Mouse (Mus musculus): ENCODE measurements around the gene Gm48551. TPM values are rescaled to one million over a fixed set of nuclear protein-coding genes. Genes with fewer than 3 reads are reported as not detected.

The Gm48551 gene
- polyA plus RNA-seq, 1 experiment from 2014 or later, result 3.6 TPM

DNA sequence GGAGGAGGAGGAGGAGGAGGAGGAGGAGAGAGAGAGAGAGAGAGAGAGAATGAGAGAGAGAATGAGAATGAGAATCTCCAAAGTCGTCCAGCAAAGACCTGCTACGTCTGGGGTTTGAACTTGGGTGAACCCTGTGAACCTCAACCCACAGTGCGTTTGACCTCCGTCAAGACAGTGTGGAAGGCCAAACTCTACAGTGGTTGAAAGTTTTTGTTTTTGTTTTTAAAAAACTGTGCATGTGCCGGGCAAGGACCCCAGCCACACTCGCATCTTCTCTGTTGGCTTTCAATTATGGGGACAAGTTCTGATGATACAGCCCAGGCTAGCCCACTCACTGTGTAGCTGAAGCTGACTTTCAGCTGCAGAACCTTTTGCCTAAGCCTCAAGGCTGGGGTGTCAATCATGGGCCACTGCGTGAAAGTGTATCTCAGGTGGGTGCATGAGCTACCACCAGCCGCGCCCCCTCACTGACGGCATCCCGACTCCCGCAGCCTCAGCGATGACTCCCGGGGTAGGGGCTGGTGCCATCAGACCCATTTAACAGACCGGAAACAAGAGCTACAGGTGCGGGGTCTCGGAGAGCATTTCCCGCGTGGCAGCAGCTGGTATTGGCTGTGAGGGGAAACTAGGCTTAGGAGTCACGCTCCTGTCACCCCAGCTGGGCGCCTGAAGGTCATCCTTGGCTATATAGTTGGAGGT is 48.1 kb downstream of the Gm48551 start:
- WGBS, result 58% methylated on average over 21 of the region's 21 CpGs
- H3K27me3 ChIP-seq (replicated peaks; ENCODE audit: control insufficient read depth, insufficient read depth, low read length), result 0 out of 2 replicates have a peak, but pooled peaks cover 8% of the 10 kb centered on the region
- no peak overlapping the region for H3K9ac ChIP-seq (ENCODE audit: low read length)
- H3K36me3 ChIP-seq (ENCODE audit: control insufficient read depth, insufficient read depth, low read length), result no peaks in the 10 kb centered on the region
- H3K27ac ChIP-seq (ENCODE audit: low read depth, low read length), result peak overlapping the region; percentile 41; the same call in 1 of the 2 replicates
- no peaks in the 10 kb centered on the region for H3K9me3 ChIP-seq (replicated peaks; ENCODE audit: control insufficient read depth, low read length)
- DNase-seq (ENCODE audit: low spot score) (no peak), ATAC-seq (peak; percentile 4; the same call in 1 of the 2 replicates)
- H3K4me2 ChIP-seq (ENCODE audit: low read length), result peak overlapping the region; percentile 41
- H3K4me1 ChIP-seq (ENCODE audit: control insufficient read depth, insufficient read depth, low read length), result peaks cover 19% of the 10 kb centered on the region
- peak overlapping the region; percentile 3; the same call in 1 of the 2 replicates for H3K4me3 ChIP-seq (ENCODE audit: low read depth, low read length)

DNA sequence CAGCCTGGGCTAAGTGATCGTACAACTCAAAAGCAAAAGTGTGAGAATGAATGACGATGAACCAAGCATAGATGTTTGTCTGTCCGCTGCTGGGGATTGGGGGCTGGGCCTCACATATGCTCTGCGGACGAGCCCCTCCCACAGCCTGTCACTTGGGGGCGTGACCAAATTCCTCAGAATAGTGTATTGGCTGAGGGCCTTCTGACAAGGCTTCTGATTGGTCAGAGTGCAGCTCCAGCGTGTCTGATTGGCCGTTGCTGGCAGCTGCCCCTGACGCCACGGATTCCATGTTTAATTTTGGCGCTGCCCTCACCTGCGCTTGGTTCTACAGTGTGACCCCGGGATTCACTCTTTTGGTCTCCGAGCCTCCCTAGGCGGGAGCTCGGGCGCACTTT is 48.6 kb downstream of the Gm48551 start:
- H3K36me3 ChIP-seq (ENCODE audit: control insufficient read depth, insufficient read depth, low read length), result no peaks in the 10 kb centered on the region
- DNase-seq (ENCODE audit: low spot score) (peak; percentile 99), ATAC-seq (peak; percentile 83)
- WGBS, result 4% methylated on average over 17 of the region's 17 CpGs
- peaks cover 19% of the 10 kb centered on the region for H3K4me1 ChIP-seq (ENCODE audit: control insufficient read depth, insufficient read depth, low read length)
- H3K27me3 ChIP-seq (replicated peaks; ENCODE audit: control insufficient read depth, insufficient read depth, low read length), result 0 out of 2 replicates have a peak, but pooled peaks cover 6% of the 10 kb centered on the region
- peak overlapping the region; percentile 3 for H3K4me3 ChIP-seq (ENCODE audit: low read depth, low read length)
- peak overlapping the region; percentile 25; the same call in 1 of the 2 replicates for H3K9ac ChIP-seq (ENCODE audit: low read length)
- H3K27ac ChIP-seq (ENCODE audit: low read depth, low read length), result no peak overlapping the region; the same call in 1 of the 2 replicates
- no peaks in the 10 kb centered on the region for H3K9me3 ChIP-seq (replicated peaks; ENCODE audit: control insufficient read depth, low read length)
- H3K4me2 ChIP-seq (ENCODE audit: low read length), result peak overlapping the region; percentile 41

DNA sequence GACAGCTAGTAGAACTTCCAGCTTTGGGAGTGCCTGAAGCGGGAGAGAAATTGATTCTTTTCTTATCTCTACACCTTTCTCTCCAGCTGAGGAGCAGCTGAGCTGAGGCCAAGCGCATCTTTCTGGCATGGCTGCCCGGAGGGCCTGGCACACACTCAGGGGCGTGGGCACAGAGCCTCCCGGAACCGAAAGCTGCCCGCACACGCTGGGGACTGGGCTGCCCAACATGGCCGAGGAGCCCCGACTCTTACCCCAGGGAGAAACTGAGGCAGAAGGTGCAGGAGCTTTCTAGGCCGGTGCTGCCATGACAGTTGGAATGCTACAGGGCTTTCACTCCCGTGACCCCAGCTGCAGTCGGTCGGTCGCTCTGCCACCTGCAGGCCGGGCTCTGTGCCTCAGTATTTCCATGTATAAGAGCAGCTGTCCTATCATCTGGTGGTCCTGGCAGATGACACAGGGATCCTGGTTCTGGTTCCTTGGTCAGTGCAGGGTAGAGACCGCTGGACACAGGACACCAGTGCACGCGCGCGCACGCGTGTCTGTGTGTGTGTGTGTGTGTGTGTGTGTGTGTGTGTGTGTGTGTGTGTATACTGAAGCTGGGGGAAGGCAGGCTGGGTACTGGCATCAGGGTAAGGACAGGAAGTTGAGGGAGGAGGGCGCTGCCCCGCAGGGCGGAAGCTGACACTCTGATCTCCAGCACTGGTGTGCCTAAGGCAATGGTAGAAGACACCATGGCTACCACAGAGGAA is 49.4 kb downstream of the Gm48551 start:
- Histone ChIP-seq H3K4me1 (ENCODE audit: control insufficient read depth, insufficient read depth, low read length) (peaks cover 19% of the 10 kb centered on the region), H3K36me3 (ENCODE audit: control insufficient read depth, insufficient read depth, low read length) (no peaks in the 10 kb centered on the region), H3K9me3 (replicated peaks; ENCODE audit: control insufficient read depth, low read length) (no peaks in the 10 kb centered on the region), H3K4me2 (ENCODE audit: low read length) (no peak overlapping the region; the same call in 1 of the 2 replicates), H3K27ac (ENCODE audit: low read depth, low read length) (no peak overlapping the region), H3K9ac (ENCODE audit: low read length) (no peak overlapping the region), H3K4me3 (ENCODE audit: low read depth, low read length) (no peak overlapping the region), H3K27me3 (replicated peaks; ENCODE audit: control insufficient read depth, insufficient read depth, low read length) (no peaks in the 10 kb centered on the region)
- 82% methylated on average over 26 of the region's 26 CpGs for WGBS
- DNase-seq (ENCODE audit: low spot score), result no peak
- ATAC-seq, result no peak

DNA sequence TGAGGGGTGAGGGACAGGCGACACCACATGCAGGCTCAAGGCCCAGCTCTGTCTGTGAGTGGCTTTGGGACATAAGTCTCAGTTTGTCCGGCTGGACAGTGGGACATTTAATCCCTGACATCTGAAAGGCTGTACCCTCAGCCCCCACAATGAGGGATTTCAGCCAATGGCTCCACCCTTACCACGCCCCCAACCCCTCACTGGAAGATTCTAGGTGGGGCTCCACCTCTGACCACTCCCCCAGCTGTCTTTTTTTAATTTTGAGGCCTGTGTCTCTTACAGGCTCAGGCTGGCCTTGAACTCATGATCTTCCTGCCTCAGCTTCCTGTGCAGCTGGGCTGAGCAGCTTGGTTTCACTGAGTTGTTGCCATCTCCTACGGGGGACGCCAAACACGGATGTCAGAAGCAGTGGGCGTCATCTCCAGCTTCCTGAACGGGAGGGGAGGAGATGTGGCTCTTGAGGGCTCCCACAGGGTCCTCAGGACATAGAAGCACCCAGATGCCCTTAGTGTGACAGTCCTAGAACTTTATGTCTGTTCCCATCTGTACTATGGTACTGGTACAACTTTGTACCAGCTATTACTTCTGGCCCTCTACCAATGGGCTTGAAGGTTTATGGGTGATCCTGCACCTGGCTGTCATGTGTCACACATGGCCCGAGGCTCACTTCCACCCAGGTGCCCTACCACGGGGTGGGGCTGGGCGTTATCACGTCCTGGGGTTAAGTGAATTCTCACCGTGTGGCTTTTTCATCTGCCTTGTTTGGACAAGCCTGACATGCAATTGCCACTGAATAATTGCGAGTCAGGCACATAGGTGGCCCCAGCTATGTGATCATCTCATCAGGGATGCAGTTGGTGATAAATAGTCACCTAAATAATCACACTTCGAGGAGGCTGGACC is 50.3 kb downstream of the Gm48551 start:
- 69% methylated on average over 15 of the region's 15 CpGs for WGBS
- Histone ChIP-seq H3K36me3 (ENCODE audit: control insufficient read depth, insufficient read depth, low read length) (no peaks in the 10 kb centered on the region), H3K9me3 (replicated peaks; ENCODE audit: control insufficient read depth, low read length) (no peaks in the 10 kb centered on the region), H3K27ac (ENCODE audit: low read depth, low read length) (peak overlapping the region; percentile 59; the same call in 1 of the 2 replicates), H3K4me2 (ENCODE audit: low read length) (no peak overlapping the region), H3K27me3 (replicated peaks; ENCODE audit: control insufficient read depth, insufficient read depth, low read length) (no peaks in the 10 kb centered on the region), H3K4me1 (ENCODE audit: control insufficient read depth, insufficient read depth, low read length) (peaks cover 18% of the 10 kb centered on the region), H3K9ac (ENCODE audit: low read length) (no peak overlapping the region), H3K4me3 (ENCODE audit: low read depth, low read length) (no peak overlapping the region)
- DNase-seq (ENCODE audit: low spot score), result no peak
- ATAC-seq, result no peak

- no peak overlapping the region for H3K9ac ChIP-seq (ENCODE audit: low read length)
- H3K4me3 ChIP-seq (ENCODE audit: low read depth, low read length), result no peak overlapping the region
- H3K27ac ChIP-seq (ENCODE audit: low read depth, low read length), result peak overlapping the region; percentile 59; the same call in 1 of the 2 replicates
- no peaks in the 10 kb centered on the region for H3K27me3 ChIP-seq (replicated peaks; ENCODE audit: control insufficient read depth, insufficient read depth, low read length)
- 51% methylated on average over 3 of the region's 3 CpGs for WGBS
- no peaks in the 10 kb centered on the region for H3K9me3 ChIP-seq (replicated peaks; ENCODE audit: control insufficient read depth, low read length)
- H3K4me1 ChIP-seq (ENCODE audit: control insufficient read depth, insufficient read depth, low read length), result peaks cover 17% of the 10 kb centered on the region
- H3K36me3 ChIP-seq (ENCODE audit: control insufficient read depth, insufficient read depth, low read length), result no peaks in the 10 kb centered on the region
- no peak overlapping the region for H3K4me2 ChIP-seq (ENCODE audit: low read length)
- DNase-seq (ENCODE audit: low spot score) (peak; percentile 88), ATAC-seq (no peak)
These were observed 51.2 kb downstream of the Gm48551 start for GRCm38 (mm10) chr10:81435436-81435835.

DNA sequence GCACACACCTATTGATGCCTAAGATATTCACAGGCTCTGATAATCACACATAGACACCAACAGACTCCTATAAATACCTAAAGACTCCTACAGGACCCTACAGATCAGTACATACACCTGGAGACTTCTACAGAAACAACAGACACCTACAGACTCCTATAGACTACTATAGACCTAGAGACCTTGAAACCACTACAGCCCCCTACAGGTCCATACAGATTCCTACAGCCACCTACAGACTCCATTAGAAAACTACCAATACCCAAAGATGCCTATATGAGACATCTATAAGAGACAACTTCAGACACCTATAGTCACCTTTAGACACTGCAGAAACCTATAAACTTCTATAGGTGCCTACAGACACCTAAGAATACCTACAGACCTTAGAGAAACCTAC is 56.8 kb downstream of the Gm48551 start:
- no peak overlapping the region for H3K4me2 ChIP-seq (ENCODE audit: low read length)
- H3K9ac ChIP-seq (ENCODE audit: low read length), result no peak overlapping the region
- no peaks in the 10 kb centered on the region for H3K4me1 ChIP-seq (ENCODE audit: control insufficient read depth, insufficient read depth, low read length)
- DNase-seq (ENCODE audit: low spot score), result no peak
- no peaks in the 10 kb centered on the region for H3K9me3 ChIP-seq (replicated peaks; ENCODE audit: control insufficient read depth, low read length)
- H3K27me3 ChIP-seq (replicated peaks; ENCODE audit: control insufficient read depth, insufficient read depth, low read length), result no peaks in the 10 kb centered on the region
- H3K4me3 ChIP-seq (ENCODE audit: low read depth, low read length), result no peak overlapping the region
- no peak for ATAC-seq
- no peak overlapping the region for H3K27ac ChIP-seq (ENCODE audit: low read depth, low read length)
- H3K36me3 ChIP-seq (ENCODE audit: control insufficient read depth, insufficient read depth, low read length), result no peaks in the 10 kb centered on the region

Small RNA genes lying within 50 kb of the gene (microRNA-seq; reads per million reads assigned to microRNA genes)
- 1.1 reads per million for gene Mir1191b
- 0.53 reads per million for gene Mir6913

Other genes starting within 250 kb of the Gm48551 start
- gene Zbtb7a, start 249.2 kb upstream of the Gm48551 start, polyA plus RNA-seq (2014; fragmentation: Nextera tagmentation; extraction: Ambion mirVana), result 6.2 and 8.2 TPM in 2 replicates
- gene Pias4, start 216.5 kb upstream of the Gm48551 start, polyA plus RNA-seq (2014; fragmentation: Nextera tagmentation; extraction: Ambion mirVana), result 44.0 and 45.5 TPM in 2 replicates
- gene Eef2, start 207.8 kb upstream of the Gm48551 start, polyA plus RNA-seq (2014; fragmentation: Nextera tagmentation; extraction: Ambion mirVana), result 474 and 520 TPM in 2 replicates
- 49.0 and 50.0 TPM in 2 replicates for gene Dapk3, start 201.5 kb upstream of the Gm48551 start, polyA plus RNA-seq (2014; fragmentation: Nextera tagmentation; extraction: Ambion mirVana)
- not detected in 2 replicates for gene 4930442H23Rik, start 200.6 kb upstream of the Gm48551 start, polyA plus RNA-seq (2014; fragmentation: Nextera tagmentation; extraction: Ambion mirVana)
- gene Nmrk2, start 182.4 kb upstream of the Gm48551 start, polyA plus RNA-seq (2014; fragmentation: Nextera tagmentation; extraction: Ambion mirVana), result not detected in 2 replicates
- 56.6 and 78.4 TPM in 2 replicates for gene Atcay, start 153.6 kb upstream of the Gm48551 start, polyA plus RNA-seq (2014; fragmentation: Nextera tagmentation; extraction: Ambion mirVana)
- 7.5 and 13.4 TPM in 2 replicates for gene Zfr2, start 151.3 kb upstream of the Gm48551 start, polyA plus RNA-seq (2014; fragmentation: Nextera tagmentation; extraction: Ambion mirVana)
- gene Matk, start 131.5 kb upstream of the Gm48551 start, polyA plus RNA-seq (2014; fragmentation: Nextera tagmentation; extraction: Ambion mirVana), result 12.3 and 17.4 TPM in 2 replicates
- gene Mrpl54, start 117.5 kb upstream of the Gm48551 start, polyA plus RNA-seq (2014; fragmentation: Nextera tagmentation; extraction: Ambion mirVana), result 107 and 136 TPM in 2 replicates
- 30.5 and 36.8 TPM in 2 replicates for gene Apba3, start 117.5 kb upstream of the Gm48551 start, polyA plus RNA-seq (2014; fragmentation: Nextera tagmentation; extraction: Ambion mirVana)
- 4.8 and 7.0 TPM in 2 replicates for gene Tjp3, start 92.9 kb upstream of the Gm48551 start, polyA plus RNA-seq (2014; fragmentation: Nextera tagmentation; extraction: Ambion mirVana)
- gene Pip5k1c, start 91.5 kb upstream of the Gm48551 start, polyA plus RNA-seq (2014; fragmentation: Nextera tagmentation; extraction: Ambion mirVana), result 76.4 and 114 TPM in 2 replicates
- 16.8 and 22.2 TPM in 2 replicates for gene Cactin, start 63.4 kb upstream of the Gm48551 start, polyA plus RNA-seq (2014; fragmentation: Nextera tagmentation; extraction: Ambion mirVana)
- gene Tbxa2r, start 55.7 kb upstream of the Gm48551 start, polyA plus RNA-seq (2014; fragmentation: Nextera tagmentation; extraction: Ambion mirVana), result 2.9 and 4.1 TPM in 2 replicates
- gene Gipc3, start 41.2 kb upstream of the Gm48551 start, polyA plus RNA-seq (2014; fragmentation: Nextera tagmentation; extraction: Ambion mirVana), result not detected in 2 replicates
- 42.5 and 44.4 TPM in 2 replicates for gene Hmg20b, start 34.0 kb upstream of the Gm48551 start, polyA plus RNA-seq (2014; fragmentation: Nextera tagmentation; extraction: Ambion mirVana)
- gene Mfsd12, start 27.0 kb upstream of the Gm48551 start, polyA plus RNA-seq (2014; fragmentation: Nextera tagmentation; extraction: Ambion mirVana), result 4.1 and 4.9 TPM in 2 replicates
- gene 4930404N11Rik, start 18.6 kb upstream of the Gm48551 start, polyA plus RNA-seq (2014; fragmentation: Nextera tagmentation; extraction: Ambion mirVana), result 0.33 TPM in 1 of 2 replicates, not detected in the other
- gene Fzr1, start 6.0 kb upstream of the Gm48551 start, polyA plus RNA-seq (2014; fragmentation: Nextera tagmentation; extraction: Ambion mirVana), result 101 and 109 TPM in 2 replicates
- 78.7 and 78.8 TPM in 2 replicates for gene Dohh, start within 50 bp of the Gm48551 start, polyA plus RNA-seq (2014; fragmentation: Nextera tagmentation; extraction: Ambion mirVana)
- gene Gm48552, start 4.5 kb downstream of the Gm48551 start, polyA plus RNA-seq (2014; fragmentation: Nextera tagmentation; extraction: Ambion mirVana), result 0.65 and 0.69 TPM in 2 replicates
- 1.5 and 2.0 TPM in 2 replicates for gene Smim24, start 8.6 kb downstream of the Gm48551 start, polyA plus RNA-seq (2014; fragmentation: Nextera tagmentation; extraction: Ambion mirVana)
- 16.6 and 17.9 TPM in 2 replicates for gene Nfic, start 71.2 kb downstream of the Gm48551 start, polyA plus RNA-seq (2014; fragmentation: Nextera tagmentation; extraction: Ambion mirVana)
- 57.9 and 69.6 TPM in 2 replicates for gene Celf5, start 98.2 kb downstream of the Gm48551 start, polyA plus RNA-seq (2014; fragmentation: Nextera tagmentation; extraction: Ambion mirVana)
- gene Ncln, start 111.9 kb downstream of the Gm48551 start, polyA plus RNA-seq (2014; fragmentation: Nextera tagmentation; extraction: Ambion mirVana), result 36.8 and 52.0 TPM in 2 replicates
- 0.26 and 0.53 TPM in 2 replicates for gene S1pr4, start 115.7 kb downstream of the Gm48551 start, polyA plus RNA-seq (2014; fragmentation: Nextera tagmentation; extraction: Ambion mirVana)
- 0.90 and 1.2 TPM in 2 replicates for gene Gna15, start 139.8 kb downstream of the Gm48551 start, polyA plus RNA-seq (2014; fragmentation: Nextera tagmentation; extraction: Ambion mirVana)
- 97.6 and 98.9 TPM in 2 replicates for gene Gna11, start 160.7 kb downstream of the Gm48551 start, polyA plus RNA-seq (2014; fragmentation: Nextera tagmentation; extraction: Ambion mirVana)
- gene Aes, start 175.0 kb downstream of the Gm48551 start, polyA plus RNA-seq (2014; fragmentation: Nextera tagmentation; extraction: Ambion mirVana), result 415 and 532 TPM in 2 replicates
- gene Tle2, start 190.1 kb downstream of the Gm48551 start, polyA plus RNA-seq (2014; fragmentation: Nextera tagmentation; extraction: Ambion mirVana), result 12.0 and 17.2 TPM in 2 replicates
- gene Tle6, start 216.6 kb downstream of the Gm48551 start, polyA plus RNA-seq (2014; fragmentation: Nextera tagmentation; extraction: Ambion mirVana), result 2.4 and 2.5 TPM in 2 replicates
- gene BC025920, start 221.8 kb downstream of the Gm48551 start, polyA plus RNA-seq (2014; fragmentation: Nextera tagmentation; extraction: Ambion mirVana), result 0.81 and 1.0 TPM in 2 replicates
- 46.0 and 47.4 TPM in 2 replicates for gene Sirt6, start 243.3 kb downstream of the Gm48551 start, polyA plus RNA-seq (2014; fragmentation: Nextera tagmentation; extraction: Ambion mirVana)
- 5.2 and 6.3 TPM in 2 replicates for gene Ankrd24, start 244.1 kb downstream of the Gm48551 start, polyA plus RNA-seq (2014; fragmentation: Nextera tagmentation; extraction: Ambion mirVana)

Data from forebrain, embryonic 14.5 days (tissue).